Mouse (Mus musculus): ENCODE data around the gene Lrcol1. TPM values are rescaled to one million over a fixed set of nuclear protein-coding genes. Genes with fewer than 3 reads are reported as not detected.

Gene Lrcol1
- polyA plus RNA-seq, 1 experiment from 2014 or later = not detected

GRCm38 (mm10) chr5:110361465-110361864 lies 16.9 kb downstream of the Lrcol1 start:
- peaks cover 36% of the 10 kb centered on the region for H3K36me3 ChIP-seq (ENCODE audit: poor library complexity, severe bottlenecking)
- no peaks in the 10 kb centered on the region for H3K9me3 ChIP-seq (replicated peaks)
- H3K4me1 ChIP-seq = peaks cover 18% of the 10 kb centered on the region
- H3K9ac ChIP-seq = no peak overlapping the region
- ATAC-seq = no peak
- 89% methylated on average over 6 of the region's 6 CpGs for WGBS
- no peak overlapping the region for H3K4me2 ChIP-seq
- no peak overlapping the region for H3K4me3 ChIP-seq
- H3K27me3 ChIP-seq = peaks cover 4% of the 10 kb centered on the region; the same call in 1 of the 2 replicates
- no peak overlapping the region for H3K27ac ChIP-seq

DNA sequence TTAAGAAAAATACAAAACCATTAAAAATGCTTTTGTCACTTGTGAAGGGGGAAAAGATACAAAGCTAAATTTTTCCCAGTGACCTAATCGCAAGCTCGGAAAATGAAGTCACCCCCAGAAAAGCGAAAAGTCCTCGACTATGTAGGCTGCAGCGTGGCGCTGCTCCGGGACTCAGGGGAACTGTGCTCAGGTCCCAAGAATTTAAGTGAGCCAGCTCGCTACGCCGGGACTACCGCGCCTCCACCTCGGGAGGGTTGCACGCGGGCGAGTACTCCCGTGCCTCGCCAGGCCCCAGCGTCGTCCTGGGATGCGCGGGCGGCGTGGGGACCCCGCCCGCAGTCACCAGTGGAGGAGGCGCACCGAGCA lies 18.3 kb downstream of the Lrcol1 start:
- Histone ChIP-seq H3K4me3 (peak overlapping the region; percentile 45), H3K36me3 (ENCODE audit: poor library complexity, severe bottlenecking) (peaks cover 49% of the 10 kb centered on the region), H3K9me3 (replicated peaks) (no peaks in the 10 kb centered on the region), H3K4me2 (peak overlapping the region; percentile 77), H3K27me3 (peaks cover 4% of the 10 kb centered on the region; the same call in 1 of the 2 replicates), H3K27ac (no peak overlapping the region; the same call in 1 of the 2 replicates), H3K9ac (peak overlapping the region; percentile 68), H3K4me1 (peaks cover 16% of the 10 kb centered on the region)
- ATAC-seq = peak; percentile 41
- 4% methylated on average over 18 of the region's 28 CpGs for WGBS

DNA sequence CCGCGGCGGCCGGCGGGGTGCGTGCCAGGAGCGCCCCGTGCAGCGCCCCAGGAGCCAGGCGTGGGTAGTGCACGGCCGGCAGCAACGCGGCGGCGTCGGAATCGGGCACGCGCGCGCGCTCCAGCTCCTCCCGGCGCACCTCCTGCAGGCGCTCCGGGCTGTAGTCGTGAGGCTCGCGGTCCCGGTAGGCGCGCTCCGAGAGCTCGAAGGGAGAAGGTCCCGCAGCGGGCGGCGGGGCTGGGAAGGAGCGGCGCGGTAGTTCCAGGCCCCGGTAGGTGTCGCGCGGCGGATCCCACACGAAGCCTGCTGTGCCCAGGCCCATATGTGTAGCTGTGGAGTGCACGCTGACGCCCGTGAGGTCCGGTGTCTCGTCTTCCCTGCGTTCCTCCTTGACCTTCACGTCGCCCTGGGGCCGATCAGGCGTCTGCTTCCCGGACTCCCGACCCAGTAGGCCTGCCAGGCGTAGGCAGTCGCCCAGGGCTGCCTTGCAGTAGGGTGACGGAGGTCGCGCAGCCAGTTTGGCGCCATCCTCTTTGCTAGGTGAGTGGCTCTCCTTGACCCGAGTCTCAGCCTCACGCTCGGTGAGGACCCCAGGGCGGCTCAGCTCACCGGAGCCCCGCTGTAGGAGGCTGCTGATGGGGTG lies 18.8 kb downstream of the Lrcol1 start:
- Histone ChIP-seq H3K27ac (no peak overlapping the region; the same call in 1 of the 2 replicates), H3K36me3 (ENCODE audit: poor library complexity, severe bottlenecking) (peaks cover 54% of the 10 kb centered on the region), H3K4me1 (peaks cover 14% of the 10 kb centered on the region), H3K9me3 (replicated peaks) (no peaks in the 10 kb centered on the region), H3K4me2 (peak overlapping the region; percentile 77), H3K4me3 (peak overlapping the region; percentile 45), H3K9ac (peak overlapping the region; percentile 68), H3K27me3 (peaks cover 4% of the 10 kb centered on the region; the same call in 1 of the 2 replicates)
- peak; percentile 86 for ATAC-seq
- 7% methylated on average over 50 of the region's 72 CpGs for WGBS

GRCm38 (mm10) chr5:110363822-110364545 lies 19.5 kb downstream of the Lrcol1 start:
- H3K27me3 ChIP-seq = peaks cover 4% of the 10 kb centered on the region; the same call in 1 of the 2 replicates
- peak overlapping the region; percentile 77 for H3K4me2 ChIP-seq
- H3K4me1 ChIP-seq = peaks cover 14% of the 10 kb centered on the region
- WGBS = 47% methylated on average over 11 of the region's 11 CpGs
- no peak for ATAC-seq
- H3K9me3 ChIP-seq (replicated peaks) = no peaks in the 10 kb centered on the region
- peak overlapping the region; percentile 45; the same call in 1 of the 2 replicates for H3K4me3 ChIP-seq
- H3K36me3 ChIP-seq (ENCODE audit: poor library complexity, severe bottlenecking) = peaks cover 61% of the 10 kb centered on the region
- no peak overlapping the region for H3K27ac ChIP-seq
- H3K9ac ChIP-seq = peak overlapping the region; percentile 68

DNA sequence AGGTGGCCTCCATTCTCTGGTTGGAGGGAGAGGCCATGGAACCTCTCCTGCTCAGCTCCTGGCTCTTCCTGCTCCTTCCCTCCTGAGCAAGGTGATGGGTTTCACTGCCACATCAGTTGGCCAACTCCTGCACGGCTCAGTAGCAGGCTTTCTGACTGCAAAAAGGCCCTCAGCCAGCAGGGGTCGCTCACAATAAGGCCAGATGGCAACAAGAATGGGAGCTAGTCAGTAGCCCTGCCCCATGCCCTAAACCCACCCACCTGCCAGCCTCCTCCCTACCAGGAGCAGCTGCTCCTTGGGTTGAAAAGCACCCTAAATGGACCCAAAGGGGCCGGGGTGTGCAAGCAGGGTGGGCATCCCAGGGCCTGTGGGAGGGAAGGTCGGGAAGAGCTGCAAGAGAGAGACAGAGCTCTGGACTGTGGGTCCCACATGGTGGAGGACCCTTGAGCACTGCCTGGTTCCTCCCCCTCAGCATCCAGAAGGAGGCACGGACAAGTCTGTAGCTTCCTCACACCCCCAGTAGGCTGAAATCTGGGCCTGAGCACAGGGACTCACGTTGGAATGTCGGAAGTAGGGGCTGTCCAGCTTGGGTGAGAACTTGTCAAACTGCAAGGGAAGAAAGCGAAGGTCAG lies 32.4 kb downstream of the Lrcol1 start:
- H3K4me2 ChIP-seq = no peak overlapping the region
- no peaks in the 10 kb centered on the region for H3K27me3 ChIP-seq
- peak; percentile 71 for ATAC-seq
- H3K9ac ChIP-seq = no peak overlapping the region
- H3K4me3 ChIP-seq = no peak overlapping the region
- H3K27ac ChIP-seq = peak overlapping the region; percentile 20
- peaks cover 93% of the 10 kb centered on the region for H3K36me3 ChIP-seq (ENCODE audit: poor library complexity, severe bottlenecking)
- H3K9me3 ChIP-seq (replicated peaks) = no peaks in the 10 kb centered on the region
- WGBS = 45% methylated on average over 8 of the region's 8 CpGs
- H3K4me1 ChIP-seq = peaks cover 10% of the 10 kb centered on the region

DNA sequence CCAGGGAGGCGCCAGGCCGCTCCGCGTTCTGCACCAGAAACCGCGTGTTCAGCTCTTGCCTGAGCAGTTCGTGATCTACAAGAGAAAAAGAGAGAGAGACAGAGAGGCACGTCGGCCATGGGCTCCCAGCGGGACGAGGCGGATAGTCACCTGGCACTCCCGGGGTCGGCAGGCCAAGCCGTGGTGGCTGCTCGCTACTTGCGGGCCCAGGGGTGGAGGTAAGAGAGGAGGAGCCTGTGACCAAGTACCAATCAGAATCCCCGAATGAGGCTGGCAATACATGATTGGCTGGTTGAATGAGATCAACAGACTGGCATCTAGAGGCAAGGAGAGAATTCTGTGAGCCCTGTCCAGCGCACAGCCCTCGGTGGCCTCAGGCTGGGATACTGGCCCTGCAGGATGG lies 33.7 kb downstream of the Lrcol1 start:
- Histone ChIP-seq H3K36me3 (ENCODE audit: poor library complexity, severe bottlenecking) (peaks cover 82% of the 10 kb centered on the region), H3K9me3 (replicated peaks) (no peaks in the 10 kb centered on the region), H3K27me3 (no peaks in the 10 kb centered on the region), H3K4me2 (no peak overlapping the region), H3K4me3 (no peak overlapping the region), H3K9ac (no peak overlapping the region), H3K4me1 (peaks cover 10% of the 10 kb centered on the region), H3K27ac (no peak overlapping the region; the same call in 1 of the 2 replicates)
- 34% methylated on average over 20 of the region's 20 CpGs for WGBS
- ATAC-seq = peak; percentile 42; the same call in 1 of the 2 replicates

DNA sequence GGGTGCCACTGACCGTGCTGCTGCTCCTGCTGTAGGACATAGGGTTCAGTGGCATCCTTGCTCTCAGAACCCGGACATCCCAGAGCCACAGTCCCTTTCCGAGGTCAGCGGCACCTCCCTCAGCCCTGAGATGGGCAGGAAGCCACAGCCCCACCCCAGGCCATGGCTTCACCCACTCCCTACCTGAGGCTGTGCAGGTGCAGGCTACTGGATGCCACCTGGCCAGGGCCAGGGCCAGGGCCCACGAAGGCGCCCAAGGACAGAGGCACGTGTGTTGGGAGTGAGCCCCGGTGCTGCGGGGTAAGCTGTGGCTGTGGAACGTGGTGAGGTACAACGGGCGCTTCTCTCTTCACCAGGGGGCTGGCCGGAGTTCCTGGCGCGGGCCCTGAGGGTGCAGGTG lies 34.6 kb downstream of the Lrcol1 start:
- Histone ChIP-seq H3K27ac (no peak overlapping the region; the same call in 1 of the 2 replicates), H3K9ac (no peak overlapping the region), H3K4me1 (peaks cover 18% of the 10 kb centered on the region), H3K36me3 (ENCODE audit: poor library complexity, severe bottlenecking) (peaks cover 73% of the 10 kb centered on the region), H3K4me2 (no peak overlapping the region), H3K4me3 (no peak overlapping the region), H3K27me3 (no peaks in the 10 kb centered on the region), H3K9me3 (replicated peaks) (no peaks in the 10 kb centered on the region)
- 94% methylated on average over 15 of the region's 15 CpGs for WGBS
- ATAC-seq = no peak

GRCm38 (mm10) chr5:110379823-110380222 lies 35.3 kb downstream of the Lrcol1 start:
- peaks cover 66% of the 10 kb centered on the region for H3K36me3 ChIP-seq (ENCODE audit: poor library complexity, severe bottlenecking)
- H3K9me3 ChIP-seq (replicated peaks) = no peaks in the 10 kb centered on the region
- WGBS = 91% methylated on average over 4 of the region's 4 CpGs
- H3K4me1 ChIP-seq = peaks cover 25% of the 10 kb centered on the region
- H3K9ac ChIP-seq = no peak overlapping the region
- H3K4me2 ChIP-seq = no peak overlapping the region
- ATAC-seq = no peak
- H3K4me3 ChIP-seq = no peak overlapping the region
- H3K27ac ChIP-seq = no peak overlapping the region
- no peaks in the 10 kb centered on the region for H3K27me3 ChIP-seq

DNA sequence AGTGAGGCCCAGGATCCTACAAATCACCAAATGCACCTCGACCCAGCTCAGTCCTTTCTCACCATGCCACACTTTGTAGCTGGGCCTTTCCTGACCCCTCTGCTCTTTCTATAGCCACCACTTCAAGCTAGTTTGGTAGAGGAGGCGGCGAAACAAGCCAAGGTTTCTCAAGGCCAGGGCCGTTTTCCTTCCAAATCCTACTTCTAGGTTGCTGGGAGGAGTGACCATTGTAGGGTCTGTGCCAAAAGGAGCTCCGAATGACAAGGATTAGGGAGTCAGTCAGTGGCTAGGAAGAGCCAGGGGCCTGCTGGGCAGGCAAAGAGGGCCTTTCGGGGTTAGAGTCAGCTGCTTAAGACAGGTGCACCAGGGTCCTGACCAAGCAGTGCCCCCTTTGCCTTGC lies 40.0 kb downstream of the Lrcol1 start:
- Histone ChIP-seq H3K27me3 (no peaks in the 10 kb centered on the region), H3K4me2 (peak overlapping the region; percentile 81), H3K27ac (no peak overlapping the region), H3K9ac (peak overlapping the region; percentile 91), H3K4me3 (peak overlapping the region; percentile 88), H3K9me3 (replicated peaks) (no peaks in the 10 kb centered on the region), H3K36me3 (ENCODE audit: poor library complexity, severe bottlenecking) (peaks cover 19% of the 10 kb centered on the region), H3K4me1 (peaks cover 38% of the 10 kb centered on the region)
- WGBS = 65% methylated on average over 6 of the region's 6 CpGs
- no peak for ATAC-seq

GRCm38 (mm10) chr5:110385263-110385662 lies 40.7 kb downstream of the Lrcol1 start:
- Histone ChIP-seq H3K27me3 (no peaks in the 10 kb centered on the region), H3K36me3 (ENCODE audit: poor library complexity, severe bottlenecking) (peaks cover 12% of the 10 kb centered on the region), H3K4me3 (peak overlapping the region; percentile 88), H3K9me3 (replicated peaks) (no peaks in the 10 kb centered on the region), H3K4me2 (peak overlapping the region; percentile 81), H3K4me1 (peaks cover 38% of the 10 kb centered on the region), H3K27ac (no peak overlapping the region), H3K9ac (peak overlapping the region; percentile 91)
- no peak for ATAC-seq
- WGBS = 31% methylated on average over 4 of the region's 4 CpGs

DNA sequence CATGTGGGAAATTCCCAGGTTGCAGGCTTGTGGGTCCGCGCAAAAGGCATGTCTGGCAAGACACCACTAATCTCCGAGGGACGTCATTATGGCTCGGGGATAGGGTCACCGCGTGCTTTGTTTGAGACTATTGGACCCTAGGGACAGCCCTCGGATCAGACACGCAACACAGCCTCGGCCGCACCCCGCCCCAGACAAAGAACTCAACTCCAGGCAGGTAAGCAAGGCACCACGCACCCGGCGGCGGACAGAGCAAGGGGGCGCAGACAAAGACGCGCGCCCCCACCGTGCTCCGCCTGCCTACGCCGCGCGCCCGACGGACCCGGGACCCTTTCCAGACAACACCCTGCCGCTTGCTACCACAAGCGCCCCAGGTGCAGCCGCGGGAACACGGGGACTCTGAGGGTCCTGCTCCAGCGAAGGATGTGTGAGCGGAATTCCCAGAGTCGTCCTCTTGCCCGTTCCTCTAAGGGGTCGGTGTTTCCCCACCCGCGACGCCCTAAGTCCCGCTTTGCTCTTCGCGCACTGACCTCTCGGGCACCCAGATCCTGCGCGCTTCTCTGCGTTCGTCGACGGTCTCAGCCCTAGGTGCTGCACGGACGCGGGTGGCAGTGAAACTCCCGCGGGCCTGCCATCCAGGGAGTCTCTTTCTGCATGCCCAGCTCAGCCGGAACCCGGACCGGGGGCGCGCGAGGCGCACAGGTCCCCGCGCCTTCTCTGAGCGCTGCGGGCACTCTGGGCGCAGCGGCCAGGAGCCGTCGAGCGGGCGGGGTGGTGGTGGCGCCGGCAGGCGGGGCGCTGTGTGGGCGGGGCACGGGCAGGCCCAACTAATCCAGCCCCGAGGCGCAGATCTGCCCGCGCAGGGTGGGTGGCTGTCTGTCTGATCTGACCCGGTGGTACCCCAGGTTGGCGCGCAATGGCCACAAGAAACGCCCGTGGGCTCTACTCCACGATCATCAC lies 42.1 kb downstream of the Lrcol1 start:
- peak overlapping the region; percentile 88 for H3K4me3 ChIP-seq
- H3K9ac ChIP-seq = peak overlapping the region; percentile 91
- H3K27me3 ChIP-seq = no peaks in the 10 kb centered on the region
- H3K27ac ChIP-seq = peak overlapping the region; percentile 72
- peaks cover 4% of the 10 kb centered on the region; the same call in 1 of the 2 replicates for H3K36me3 ChIP-seq (ENCODE audit: poor library complexity, severe bottlenecking)
- WGBS = under 1% methylated on average over 90 of the region's 90 CpGs
- no peaks in the 10 kb centered on the region for H3K9me3 ChIP-seq (replicated peaks)
- peak overlapping the region; percentile 81 for H3K4me2 ChIP-seq
- peak; percentile 93 for ATAC-seq
- H3K4me1 ChIP-seq = peaks cover 38% of the 10 kb centered on the region

All from forebrain, embryonic 13.5 days (tissue).